Mouse (Mus musculus): ENCODE measurements around the gene Rhox12. TPM values are rescaled to one million over a fixed set of nuclear protein-coding genes. Genes with fewer than 3 reads are reported as not detected.

Gene Rhox12
- polyA plus RNA-seq, 1 experiment from 2014 or later: not detected

Other genes with a start within 250 kb of the Rhox12 start
- 0.30 TPM in 1 of 2 replicates, not detected in the other for gene Rhox8, start 232.0 kb downstream of the Rhox12 start, polyA plus RNA-seq (2014; fragmentation: Nextera tagmentation; extraction: Ambion mirVana)
- not detected in 2 replicates for gene Rhox7b, start 213.7 kb downstream of the Rhox12 start, polyA plus RNA-seq (2014; fragmentation: Nextera tagmentation; extraction: Ambion mirVana)
- not detected in 2 replicates for gene Rhox9, start 209.1 kb downstream of the Rhox12 start, polyA plus RNA-seq (2014; fragmentation: Nextera tagmentation; extraction: Ambion mirVana)
- gene Btg1-ps1, start 92.1 kb downstream of the Rhox12 start, polyA plus RNA-seq (2014; fragmentation: Nextera tagmentation; extraction: Ambion mirVana): not detected in 2 replicates
- gene Btg1-ps2, start 67.8 kb downstream of the Rhox12 start, polyA plus RNA-seq (2014; fragmentation: Nextera tagmentation; extraction: Ambion mirVana): not detected in 2 replicates
- not detected in 2 replicates for gene Rhox10, start 44.4 kb downstream of the Rhox12 start, polyA plus RNA-seq (2014; fragmentation: Nextera tagmentation; extraction: Ambion mirVana)
- gene Rhox11, start 25.8 kb downstream of the Rhox12 start, polyA plus RNA-seq (2014; fragmentation: Nextera tagmentation; extraction: Ambion mirVana): not detected in 2 replicates
- gene Rhox13, start 10.3 kb upstream of the Rhox12 start, polyA plus RNA-seq (2014; fragmentation: Nextera tagmentation; extraction: Ambion mirVana): not detected in 2 replicates
- 10.6 and 10.8 TPM in 2 replicates for gene Zbtb33, start 78.9 kb upstream of the Rhox12 start, polyA plus RNA-seq (2014; fragmentation: Nextera tagmentation; extraction: Ambion mirVana)
- gene Tmem255a, start 141.5 kb upstream of the Rhox12 start, polyA plus RNA-seq (2014; fragmentation: Nextera tagmentation; extraction: Ambion mirVana): 25.0 and 26.2 TPM in 2 replicates
- not detected in 2 replicates for gene Atp1b4, start 205.3 kb upstream of the Rhox12 start, polyA plus RNA-seq (2014; fragmentation: Nextera tagmentation; extraction: Ambion mirVana)

All from midbrain, embryonic 14.5 days (tissue).